Mouse (Mus musculus) kidney, adult 9 months (tissue): ENCODE measurements at regions not wholly inside any gene's neighbourhood (a gene's known extent, or its start where the extent isn't known, plus 50 kb on each side); places are given as distances from the start of the nearest gene placed in this dataset.
A peak's percentile ranks its signal among the peaks of the same experiment; 100 is the strongest.

Experiments used
- DNase-seq: peaks from one replicate; pipeline ENCODE4 v3.0.0; 2022

DNA sequence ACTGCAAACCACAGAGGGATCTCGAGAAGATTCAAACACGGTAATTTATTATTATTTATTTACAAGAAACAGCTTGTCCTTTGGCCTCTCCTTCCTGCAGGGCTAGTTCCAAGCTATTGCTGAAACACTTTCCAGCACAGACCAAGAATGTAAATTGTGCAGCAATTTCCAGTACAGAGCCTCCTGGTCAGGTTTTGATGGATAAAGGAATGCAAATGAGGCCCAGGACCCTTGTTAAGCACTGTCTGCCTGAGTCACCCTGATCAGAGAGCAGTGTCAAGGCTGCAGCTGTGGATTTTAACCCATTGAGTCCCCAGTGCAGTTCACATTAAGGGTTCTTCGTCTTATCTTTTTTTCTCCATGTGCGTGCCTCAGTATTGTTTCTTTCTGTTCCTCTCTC lies 142.3 kb upstream of the Zkscan2 start:
- peak; percentile 15 for DNase-seq

DNA sequence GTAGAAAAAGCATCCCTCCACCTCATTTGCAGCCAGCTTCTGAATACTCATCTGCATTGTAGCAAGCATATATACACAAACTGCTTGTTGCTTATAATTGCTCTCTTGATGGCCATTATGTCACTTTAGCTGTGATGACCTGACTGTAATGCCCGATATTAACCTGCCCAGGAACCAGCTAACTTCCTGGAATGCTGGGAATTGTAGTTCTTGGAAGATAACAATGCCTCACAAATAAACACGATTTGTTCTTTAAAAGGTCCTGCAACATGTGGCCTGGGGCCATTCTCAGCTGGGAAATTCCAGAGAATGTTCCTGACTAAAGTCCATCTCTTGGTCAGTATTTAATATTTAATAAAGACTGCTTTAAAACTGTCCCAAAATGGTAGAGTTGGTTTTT lies 143.2 kb upstream of the Zkscan2 start:
- peak; percentile 27 for DNase-seq

DNA sequence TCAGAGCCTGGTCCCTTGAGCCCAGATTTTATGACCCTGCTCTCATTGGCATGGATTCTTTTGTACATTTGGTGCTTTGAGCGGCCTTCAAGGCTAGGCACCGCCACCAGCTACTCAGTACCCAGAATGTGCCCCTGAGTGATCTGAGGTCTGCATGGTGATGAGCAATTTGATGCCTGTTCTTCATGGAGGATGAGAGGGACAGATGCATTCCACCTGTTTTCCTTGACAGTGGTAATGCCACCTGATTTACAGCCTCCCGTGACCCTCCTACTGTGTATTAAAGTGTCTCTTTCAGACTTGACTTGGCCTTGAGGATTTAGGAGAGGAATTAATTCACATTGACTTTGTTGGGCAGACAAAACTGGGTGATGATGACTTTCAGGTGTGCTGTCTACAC lies 145.3 kb upstream of the Zkscan2 start:
- no peak for DNase-seq

DNA sequence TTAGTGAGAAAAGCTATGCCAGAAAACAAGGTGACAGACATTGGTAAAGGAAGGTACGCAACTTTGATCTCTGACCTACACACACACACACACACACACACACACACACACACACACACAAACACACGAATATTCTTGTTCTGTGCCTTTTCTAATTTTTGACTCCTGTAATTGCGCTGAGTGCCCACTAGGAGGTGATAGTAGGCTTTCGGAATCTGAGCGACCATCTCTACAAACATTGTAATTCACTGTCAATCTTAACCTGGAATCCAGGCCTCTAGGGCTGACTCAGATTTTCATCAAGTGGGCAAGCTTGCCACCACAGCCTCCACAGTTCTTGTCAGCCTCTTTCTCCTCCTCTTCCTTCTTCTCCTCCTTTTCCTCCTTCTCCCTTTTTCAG lies 165.2 kb upstream of the Zkscan2 start:
- DNase-seq: no peak

- no peak for DNase-seq
These were observed 184.5 kb upstream of the Zkscan2 start for GRCm38 (mm10) chr7:123684762-123685161.

DNA sequence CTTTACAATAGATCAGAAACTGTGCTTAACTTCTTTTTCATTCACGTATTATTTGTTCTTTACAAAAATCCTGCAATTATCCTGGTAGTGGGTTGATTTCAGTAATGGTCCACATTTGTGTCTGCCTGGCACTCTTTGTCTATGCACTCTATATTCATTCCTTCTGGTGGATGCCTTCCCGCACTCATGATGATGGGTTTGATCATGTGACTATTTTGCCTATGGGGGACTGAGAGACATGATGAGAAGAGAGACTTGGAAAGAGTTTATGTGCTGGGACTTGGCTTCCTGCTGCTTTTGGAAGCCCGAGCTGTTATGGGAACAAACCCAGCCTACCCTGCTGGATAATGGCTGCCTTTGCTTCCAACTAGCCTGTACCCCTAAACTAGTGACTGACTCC lies 186.3 kb upstream of the Zkscan2 start:
- DNase-seq: no peak

DNA sequence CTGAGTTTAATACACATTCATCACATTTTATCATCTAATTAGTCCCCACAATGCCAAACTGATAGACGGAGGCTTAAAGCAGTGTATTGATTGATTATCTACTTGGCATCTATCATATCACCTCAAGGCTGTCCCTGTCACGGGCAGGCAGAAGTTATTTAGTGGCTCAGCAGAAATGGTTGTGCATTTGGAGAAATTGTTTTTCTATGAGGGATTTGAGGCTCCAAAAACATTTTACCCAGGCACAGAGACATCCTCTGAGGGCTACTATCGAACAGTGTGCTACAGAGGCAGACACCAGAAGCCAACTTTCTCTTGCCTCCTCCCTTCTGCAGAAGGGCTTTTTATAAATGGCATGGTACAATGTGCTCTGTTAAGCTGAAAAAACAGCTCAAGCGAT lies 230.8 kb upstream of the Zkscan2 start:
- DNase-seq: no peak

GRCm38 (mm10) chr7:123733061-123733460 lies 232.8 kb upstream of the Zkscan2 start:
- no peak for DNase-seq

DNA sequence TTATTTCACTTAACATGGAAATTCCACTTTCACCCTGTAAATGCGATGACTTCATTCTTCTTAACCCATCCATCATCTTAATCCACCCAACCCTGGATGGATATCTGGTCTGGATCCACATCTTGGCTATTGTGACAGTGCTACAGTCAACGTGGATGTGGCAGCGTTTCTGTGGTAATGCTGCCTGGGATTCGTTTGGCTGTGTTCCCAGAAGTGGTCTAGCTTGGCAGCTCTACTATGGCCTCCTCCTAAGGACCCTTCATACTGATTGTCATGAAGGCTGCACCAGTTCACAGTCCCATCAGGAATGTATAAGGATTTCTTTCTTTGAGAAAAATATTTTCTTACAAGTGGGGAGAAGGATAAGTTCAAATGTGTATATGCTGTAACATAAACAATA lies 234.7 kb upstream of the Hs3st4 start:
- DNase-seq: no peak

GRCm38 (mm10) chr7:123753252-123753651 lies 229.4 kb upstream of the Hs3st4 start:
- DNase-seq: no peak

DNA sequence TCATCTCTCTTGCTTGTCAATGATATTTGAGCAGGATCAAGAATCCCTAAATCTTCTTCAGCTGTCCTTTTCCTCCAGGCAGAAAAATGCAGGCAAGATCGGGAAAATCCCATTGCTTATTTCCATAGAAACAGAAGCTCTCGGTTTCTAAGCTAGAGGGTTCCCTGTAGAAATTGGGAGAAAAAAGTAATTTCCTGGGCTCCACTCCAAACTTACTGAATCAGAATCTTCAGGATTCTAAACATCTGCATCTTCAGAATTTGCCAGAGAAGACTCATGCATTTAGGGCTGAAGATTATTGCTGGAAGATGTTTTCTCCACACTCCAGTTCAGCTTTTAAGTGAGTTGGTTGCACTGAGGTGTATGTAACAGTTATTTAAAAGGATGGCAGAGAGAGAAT lies 187.6 kb upstream of the Hs3st4 start:
- DNase-seq: no peak

- DNase-seq: no peak
These were observed 186.6 kb upstream of the Hs3st4 start for GRCm38 (mm10) chr7:123796096-123796495.

DNA sequence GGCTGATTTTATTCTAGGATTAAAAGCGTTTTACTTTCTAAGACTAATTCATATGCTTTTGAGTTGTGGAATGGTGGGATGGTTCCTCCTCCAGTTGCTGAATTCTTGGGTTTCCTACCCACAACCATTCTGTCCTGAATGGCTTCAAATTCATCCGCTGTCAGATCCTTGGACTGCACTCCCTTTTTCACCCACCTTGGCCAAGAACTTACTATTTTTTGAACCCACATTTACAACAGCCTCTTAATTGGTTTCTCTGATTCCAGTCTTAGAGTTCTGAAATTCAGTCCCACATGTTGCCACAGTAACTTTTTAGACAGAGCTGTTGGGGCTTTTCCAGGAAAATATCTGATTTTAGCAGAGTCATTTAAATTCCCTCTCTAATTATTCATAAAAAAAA lies 177.0 kb upstream of the Hs3st4 start:
- DNase-seq: no peak

- DNase-seq: no peak
These were observed 158.7 kb upstream of the Hs3st4 start for GRCm38 (mm10) chr7:123823976-123824375.

- no peak for DNase-seq
These were observed 156.3 kb upstream of the Hs3st4 start for GRCm38 (mm10) chr7:123826406-123826805.

- no peak for DNase-seq
These were observed 140.1 kb upstream of the Hs3st4 start for GRCm38 (mm10) chr7:123842552-123842951.

DNA sequence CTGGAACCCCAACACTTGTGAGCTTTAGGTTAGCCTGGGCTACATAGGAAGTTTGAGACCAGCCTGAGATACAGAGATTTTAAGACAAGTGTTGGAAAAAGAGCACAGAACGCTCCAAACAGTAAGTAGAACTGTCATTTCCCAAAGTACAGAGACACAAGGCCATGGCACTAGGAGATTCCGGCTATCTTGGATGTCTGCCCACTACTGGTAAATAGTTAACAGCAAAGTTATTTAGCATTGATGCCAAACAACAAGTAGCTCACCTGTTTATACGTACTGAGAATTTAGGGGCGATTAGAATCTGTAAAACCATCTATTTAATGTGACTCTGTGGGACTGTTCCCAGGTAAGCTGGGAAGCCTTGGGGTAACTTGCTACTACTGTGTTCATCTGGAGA lies 135.6 kb upstream of the Hs3st4 start:
- DNase-seq: peak; percentile 82

GRCm38 (mm10) chr7:123848644-123849043 lies 134.0 kb upstream of the Hs3st4 start:
- no peak for DNase-seq

DNA sequence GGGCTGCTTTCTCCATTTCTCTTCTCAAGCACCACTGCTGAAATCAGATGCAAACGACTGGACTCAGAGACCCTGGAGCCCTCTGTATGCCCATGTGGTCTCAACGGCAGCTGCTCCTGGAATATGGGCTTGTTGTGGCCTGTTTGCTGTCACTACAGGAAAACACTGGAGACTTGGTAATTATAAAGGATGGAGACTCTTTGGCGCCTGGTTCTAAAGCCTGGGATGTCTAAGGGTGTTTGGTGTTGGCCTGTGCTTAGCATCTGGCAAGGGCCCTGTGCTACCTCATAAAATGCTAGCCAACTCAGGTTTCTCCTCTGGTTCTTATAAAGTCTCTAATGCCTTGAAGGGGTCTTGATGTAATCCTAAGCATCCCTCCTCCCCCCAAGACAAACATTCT lies 133.4 kb upstream of the Hs3st4 start:
- no peak for DNase-seq

GRCm38 (mm10) chr7:123850272-123851197 lies 132.1 kb upstream of the Hs3st4 start:
- peak; percentile 33 for DNase-seq

- no peak for DNase-seq
These were observed 125.1 kb upstream of the Hs3st4 start for GRCm38 (mm10) chr7:123857539-123857938.

DNA sequence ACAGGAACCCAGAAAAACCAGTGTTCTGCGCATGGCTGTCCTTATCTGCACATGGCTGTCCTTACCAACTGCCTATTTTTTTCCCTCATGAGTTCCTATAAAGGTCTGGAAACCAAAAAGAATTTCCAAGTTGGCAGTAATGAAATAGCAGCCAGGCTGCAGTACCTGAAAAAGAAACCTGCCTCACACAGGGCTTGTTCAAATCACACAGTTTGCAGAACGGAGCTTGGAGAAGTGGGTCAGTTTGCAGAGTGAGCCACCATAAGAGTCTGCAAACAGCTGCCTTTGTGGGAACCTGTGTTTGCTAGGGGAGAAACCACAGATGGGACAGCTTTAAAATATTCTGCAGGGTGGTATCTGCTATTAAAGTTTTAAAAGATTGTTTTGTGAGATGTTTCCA lies 121.0 kb upstream of the Hs3st4 start:
- DNase-seq: no peak

GRCm38 (mm10) chr7:123896759-123897444 lies 85.8 kb upstream of the Hs3st4 start:
- DNase-seq: no peak
